Mouse (Mus musculus) right cerebral cortex, adult 18-20 months (tissue): ENCODE measurements around the gene Glud1.
"Not testable (repeated sequence)": the region's sequence is repeated elsewhere in the genome, so short reads cannot be mapped to it uniquely, and the experiment has no call there.

Experiments
- DNase-seq: peaks from one replicate; pipeline ENCODE4 v3.0.0; 2022; ENCODE audit warnings: mixed read lengths

Gene Glud1

DNA sequence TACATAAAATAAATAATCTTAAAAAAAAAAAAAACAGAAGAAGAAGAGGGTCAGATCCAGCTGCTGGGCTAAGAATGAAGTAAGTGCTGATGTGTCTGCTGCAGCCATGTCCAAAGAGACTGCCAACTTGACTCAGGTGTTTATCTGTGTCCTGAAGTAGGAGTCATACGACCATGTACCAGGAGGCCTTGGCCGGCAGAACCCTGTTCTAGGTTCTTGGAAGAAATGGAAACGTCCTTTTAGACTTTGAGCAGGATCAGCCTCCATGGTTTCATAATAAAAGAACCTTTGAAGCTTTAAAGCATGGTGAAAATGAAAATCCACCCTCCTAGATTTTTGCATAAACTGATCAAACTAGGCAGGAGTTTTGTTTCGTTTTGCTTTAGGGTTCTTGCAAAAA, 43.9 kb downstream of the Glud1 start:
- no peak for DNase-seq

DNA sequence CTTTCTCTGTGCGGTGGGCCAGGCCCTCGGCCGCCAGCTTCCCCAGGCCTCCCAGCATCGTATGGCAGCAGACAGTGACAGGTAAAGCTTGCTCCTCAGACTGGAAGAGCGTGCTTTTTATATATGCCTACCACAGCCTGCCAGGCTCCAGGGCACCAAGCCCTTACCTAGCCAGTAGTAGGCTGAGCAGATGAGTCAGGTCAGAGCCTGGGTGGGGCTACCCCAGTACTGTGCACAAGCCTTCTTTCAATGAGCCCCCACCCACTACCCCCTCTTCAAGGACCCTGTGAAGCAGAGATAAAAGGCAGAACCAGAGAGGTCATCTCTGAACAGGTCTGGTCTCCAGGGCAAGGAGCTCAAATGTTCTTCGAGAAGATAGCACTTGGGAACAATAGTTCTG, 44.8 kb downstream of the Glud1 start, which contains the start of gene Fam25c:
Gene Fam25c, minus strand, starts transcription at position 133 of the 400 bp plus-strand sequence.
- no peak for DNase-seq

- peak; percentile 14 for DNase-seq
These were observed 47.3 kb downstream of the Glud1 start for GRCm38 (mm10) chr14:34357671-34358455.

DNA sequence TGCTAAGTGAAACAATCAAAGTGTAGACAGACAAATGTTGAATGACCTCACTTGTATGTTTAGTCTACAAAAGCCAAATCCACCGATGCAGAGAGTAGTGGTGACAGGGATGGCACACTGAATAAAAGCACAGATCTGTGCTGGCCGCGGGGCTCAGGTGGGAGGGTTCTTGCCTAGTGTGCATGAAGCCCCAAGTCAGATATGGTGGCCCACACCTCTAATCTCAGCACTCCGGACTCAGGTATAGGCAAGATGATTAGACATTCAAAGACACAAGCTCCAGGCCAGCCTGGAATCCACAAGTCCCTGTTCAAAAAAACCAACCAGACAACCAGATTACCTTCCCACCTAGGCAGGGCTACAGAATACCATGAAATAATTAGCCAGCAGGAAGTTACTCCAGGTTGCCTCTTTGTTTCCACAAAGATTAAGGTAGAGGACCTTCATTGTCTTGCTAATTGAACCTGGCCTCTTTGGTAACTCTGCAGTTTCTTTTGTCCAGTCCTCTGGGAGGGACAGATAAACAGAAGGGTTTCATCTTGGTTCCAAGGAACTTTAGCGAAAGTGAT, 49.2 kb downstream of the Glud1 start:
- no peak for DNase-seq

GRCm38 (mm10) chr14:34360251-34360650, 49.7 kb downstream of the Glud1 start:
- DNase-seq = no peak

GRCm38 (mm10) chr14:34362135-34362534, 51.6 kb downstream of the Glud1 start:
- no peak for DNase-seq

GRCm38 (mm10) chr14:34362726-34363445, 52.4 kb downstream of the Glud1 start:
- DNase-seq = peak; percentile 69

DNA sequence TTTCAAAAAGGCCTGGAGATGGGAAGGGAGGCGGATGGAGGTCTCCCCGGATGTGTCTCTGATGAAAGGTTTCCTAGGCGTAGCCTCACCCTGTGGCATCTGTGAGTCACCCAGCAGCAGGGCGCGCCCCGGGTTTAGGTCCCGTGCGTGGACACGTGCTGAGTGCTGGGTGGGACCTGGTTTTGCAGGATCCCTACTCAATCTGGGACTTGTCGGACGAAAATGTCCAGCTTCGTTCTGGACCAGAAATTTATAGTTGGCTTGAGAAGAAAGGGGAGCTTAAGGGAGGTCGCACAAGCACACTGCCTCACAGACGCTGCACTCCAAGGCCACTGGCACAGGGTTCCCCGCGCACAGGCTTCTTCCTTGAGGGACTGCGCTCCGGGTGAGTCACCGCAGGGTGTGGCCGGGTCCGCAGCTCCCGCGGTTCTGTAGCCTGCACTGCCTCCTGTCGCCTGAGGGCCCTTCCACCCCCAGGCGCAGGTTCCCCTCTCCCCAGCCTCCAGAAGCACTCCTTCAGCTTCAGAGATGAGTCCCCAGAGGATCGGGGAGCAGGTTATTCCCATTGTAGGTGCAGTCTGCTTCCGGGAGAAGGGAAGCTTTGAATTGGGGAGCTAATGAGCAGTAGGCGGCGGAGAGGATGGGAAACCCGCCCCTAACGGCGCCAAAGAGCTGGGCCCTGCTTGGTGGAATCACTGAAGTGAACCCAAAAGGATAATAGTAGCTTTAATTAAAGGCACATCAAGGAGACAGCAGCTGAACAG, 53.1 kb downstream of the Glud1 start:
- peak; percentile 59 for DNase-seq

DNA sequence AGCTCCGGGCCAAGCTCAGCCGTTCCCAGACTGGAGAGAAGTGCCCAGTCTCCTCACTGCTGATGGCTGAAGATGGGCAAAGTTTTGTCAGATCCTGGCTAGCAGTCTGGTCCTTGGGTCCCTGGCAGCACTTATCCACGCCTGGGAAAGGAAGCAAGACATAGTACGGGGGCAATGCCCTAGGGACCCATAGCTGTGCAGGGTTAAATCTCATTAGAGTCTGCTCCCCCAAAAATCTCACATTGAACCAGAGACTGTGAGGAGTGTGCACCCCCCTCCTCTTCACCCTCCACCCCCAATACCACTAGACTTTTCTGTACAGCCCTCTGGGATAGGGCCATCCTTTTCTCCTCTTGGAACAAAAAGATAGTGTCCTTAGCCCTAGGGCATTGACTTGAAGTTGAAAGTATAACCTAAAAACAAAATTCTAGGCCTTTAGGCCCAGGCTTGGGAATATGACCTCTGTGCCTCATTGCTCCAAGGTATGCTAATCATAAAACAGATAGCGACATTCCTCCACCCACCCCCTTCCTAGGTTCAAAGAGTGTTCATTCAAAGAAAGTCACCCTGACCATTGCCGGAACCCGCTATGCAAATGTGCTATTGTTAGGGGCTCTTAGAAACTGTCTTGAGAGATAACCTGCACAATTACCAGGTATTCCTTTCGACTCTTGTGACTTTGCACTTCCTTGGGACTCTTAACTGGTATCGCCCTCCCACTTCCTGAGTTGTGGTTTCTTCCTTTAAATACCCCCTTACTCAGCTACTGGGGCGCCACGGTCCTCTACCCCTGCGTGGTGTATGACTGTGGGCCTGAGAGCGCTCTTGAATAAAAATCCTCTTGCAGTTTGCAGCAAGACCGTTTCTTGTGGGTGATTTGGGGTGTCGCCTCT, 54.0 kb downstream of the Glud1 start:
- DNase-seq = not testable (repeated sequence)

- DNase-seq = no peak
These were observed 54.6 kb downstream of the Glud1 start for GRCm38 (mm10) chr14:34365147-34365507.

DNA sequence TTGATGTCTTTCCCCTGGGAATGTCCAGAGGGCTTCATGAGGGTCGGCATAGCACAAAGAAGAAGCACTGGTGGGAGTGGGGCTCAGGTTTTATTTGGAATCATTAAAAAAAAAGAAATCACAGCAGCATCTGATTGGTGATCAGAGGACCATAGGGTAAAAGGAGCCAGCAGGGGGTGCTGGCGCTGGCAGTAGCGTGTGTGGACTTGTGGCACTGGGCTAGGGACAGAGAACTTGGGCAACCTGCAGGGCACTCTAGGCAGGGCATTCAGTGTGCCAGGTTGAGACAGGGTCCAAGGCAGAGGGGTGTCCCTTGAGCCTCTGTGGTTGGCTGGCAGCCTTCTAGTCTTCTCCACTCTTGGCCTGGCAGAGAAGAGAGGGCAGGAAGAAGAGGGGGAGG, 59.7 kb downstream of the Glud1 start:
- DNase-seq = no peak

GRCm38 (mm10) chr14:34370921-34371320, 60.4 kb downstream of the Glud1 start:
- DNase-seq = no peak

GRCm38 (mm10) chr14:34371763-34372162, 61.2 kb downstream of the Glud1 start:
- DNase-seq = no peak

DNA sequence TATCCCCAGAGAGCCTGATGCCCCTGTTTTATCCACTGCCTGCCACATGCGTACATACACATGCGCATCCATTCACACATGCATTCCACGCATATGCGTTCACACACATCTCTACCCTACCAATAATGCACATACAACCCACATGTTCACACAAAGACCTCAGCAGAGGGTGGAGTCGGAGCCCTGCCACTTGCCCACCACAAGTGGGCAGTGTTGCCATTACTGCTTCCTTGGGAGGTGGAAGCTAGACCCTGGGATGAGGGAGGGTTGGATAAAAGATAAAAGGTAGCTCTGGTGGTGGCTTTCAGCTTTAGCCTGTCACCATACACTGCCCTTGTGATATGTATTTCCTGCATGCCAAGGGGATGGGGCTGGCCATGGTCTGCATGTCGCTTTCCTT, 62.1 kb downstream of the Glud1 start:
- peak; percentile 44 for DNase-seq

DNA sequence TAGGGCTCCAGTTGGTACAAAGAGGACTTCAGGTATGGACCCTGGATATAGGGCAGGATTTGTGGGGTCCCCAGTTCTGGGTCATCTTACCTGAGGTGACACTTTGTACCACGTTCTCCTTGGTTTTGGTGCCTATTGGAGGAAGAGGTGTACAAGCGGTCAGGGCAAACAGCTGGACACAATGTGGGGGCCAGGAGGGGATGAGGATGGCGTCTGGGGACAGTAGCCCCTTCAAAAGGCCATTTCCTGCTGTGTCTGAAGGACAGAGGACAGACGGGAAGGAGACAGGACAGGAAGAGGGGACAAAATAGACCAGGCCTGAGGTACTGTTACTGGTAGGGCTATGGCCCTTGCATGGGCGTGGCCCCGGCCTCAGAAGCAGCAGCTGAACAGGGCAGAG, 63.1 kb downstream of the Glud1 start:
- no peak for DNase-seq

DNA sequence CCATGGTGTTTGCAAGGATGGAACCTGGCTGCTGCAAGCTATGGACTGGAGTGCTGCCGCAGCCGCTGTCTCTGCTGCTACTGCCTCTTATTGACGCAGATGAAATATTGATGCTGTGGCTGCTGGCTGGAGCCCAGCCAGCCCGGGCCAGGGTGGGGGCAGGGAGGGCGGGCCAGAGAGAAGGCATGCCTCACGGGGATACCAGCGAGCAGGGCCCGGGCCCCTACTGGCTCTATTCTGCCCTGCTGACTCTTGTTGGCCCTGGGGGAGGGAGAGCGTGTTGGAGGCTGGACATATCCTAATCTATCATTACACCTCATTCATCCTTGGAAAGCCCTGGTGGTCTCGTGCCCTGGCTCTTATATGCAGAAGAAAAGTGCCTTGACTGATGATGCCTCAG, 64.0 kb downstream of the Glud1 start, which contains the start of gene Sncg:
Gene Sncg, minus strand, starts transcription at position 213 of the 400 bp plus-strand sequence.
- no peak for DNase-seq

- no peak for DNase-seq
These were observed 64.9 kb downstream of the Glud1 start, which contains the start of gene Mmrn2 for GRCm38 (mm10) chr14:34375415-34375904. TSS of gene Mmrn2 (plus strand) at chr14:34375465.

GRCm38 (mm10) chr14:34375941-34376340, 65.4 kb downstream of the Glud1 start:
- DNase-seq = no peak

- no peak for DNase-seq
These were observed 66.6 kb downstream of the Glud1 start for GRCm38 (mm10) chr14:34377121-34377520.

DNA sequence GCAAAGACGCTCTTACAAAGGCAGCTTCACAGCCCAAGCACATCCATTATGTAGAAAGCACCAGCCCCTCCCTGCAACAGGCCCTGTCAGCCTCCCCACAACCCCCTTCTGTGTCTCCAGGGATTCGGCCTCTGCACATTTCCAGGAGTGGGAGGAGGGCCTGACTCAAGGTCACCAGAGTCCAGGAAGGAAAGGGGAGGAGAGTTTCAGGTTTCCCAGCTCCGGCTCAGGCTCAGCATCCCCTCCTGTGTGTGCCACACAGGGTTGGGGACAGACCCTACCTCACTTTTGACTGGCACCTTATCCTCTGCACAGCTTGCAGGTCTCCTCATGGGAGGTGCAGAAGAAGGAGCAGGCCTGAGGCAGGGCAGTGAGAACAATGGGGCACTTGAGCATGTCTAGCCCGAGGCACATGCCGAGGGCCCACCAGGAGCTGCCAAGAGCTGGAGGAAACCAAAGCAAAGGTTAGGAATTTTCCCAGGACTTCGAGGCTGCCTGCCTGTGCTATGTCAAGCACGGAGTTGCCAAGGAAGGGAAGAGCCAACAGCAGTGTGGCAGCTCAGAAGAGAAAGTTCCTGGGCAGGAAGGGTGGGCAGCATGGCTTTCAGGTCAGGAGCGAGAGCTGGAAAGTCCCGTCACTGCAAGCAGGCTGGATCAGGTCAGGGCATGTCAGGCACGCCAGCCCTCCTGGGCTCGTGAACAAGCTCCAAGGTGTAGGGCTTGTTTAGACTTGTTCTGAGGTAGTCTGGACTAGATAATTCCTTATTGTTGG, 68.2 kb downstream of the Glud1 start:
- DNase-seq = no peak
